Mouse (Mus musculus) hindbrain, embryonic 15.5 days (tissue): ENCODE data around the gene Ncaph. TPM values are rescaled to one million over a fixed set of nuclear protein-coding genes. Genes with fewer than 3 reads are reported as not detected.
"Not testable (repeated sequence)": the region's sequence is repeated elsewhere in the genome, so short reads cannot be mapped to it uniquely, and the experiment has no call there.

Experiments used
- ATAC-seq: fragments of 200-750 bp; cut with Nextera tagmentation; 2 replicates; pipeline ENCODE4 v1.8.0; 2017; ENCODE audit warnings: low read depth, moderate number of reproducible peaks, moderate TSS enrichment; ENCODE audit not compliant: low FRiP score
- H3K27ac ChIP-seq: fragments of 300-500 bp; sonication (generic); replicated peaks from 2 replicates; pipeline ENCODE4 v1.5.1; 2015; ENCODE audit warnings: mild to moderate bottlenecking, inconsistent platforms
- H3K27me3 ChIP-seq: fragments of 300-500 bp; sonication (generic); 2 replicates; pipeline ENCODE4 v1.6.1; 2015; ENCODE audit warnings: control low read depth, inconsistent platforms
- H3K36me3 ChIP-seq: fragments of 300-500 bp; sonication (generic); 2 replicates; pipeline ENCODE4 v1.6.1; 2015; ENCODE audit warnings: control low read depth, inconsistent platforms
- H3K4me1 ChIP-seq: fragments of 300-500 bp; sonication (generic); replicated peaks from 2 replicates; pipeline ENCODE4 v1.6.1; 2015; ENCODE audit warnings: control low read depth, inconsistent platforms
- H3K4me2 ChIP-seq: fragments of 300-500 bp; sonication (generic); 2 replicates; pipeline ENCODE4 v1.6.1; 2015; ENCODE audit warnings: moderate library complexity, mild to moderate bottlenecking, inconsistent platforms
- H3K4me3 ChIP-seq: fragments of 300-500 bp; sonication (generic); 2 replicates; pipeline ENCODE4 v1.5.1; 2015; ENCODE audit warnings: mild to moderate bottlenecking, inconsistent platforms
- H3K9ac ChIP-seq: fragments of 300-500 bp; sonication (generic); 2 replicates; pipeline ENCODE4 v1.6.1; 2015; ENCODE audit warnings: inconsistent platforms
- H3K9me3 ChIP-seq: fragments of 300-500 bp; sonication (generic); 2 replicates; pipeline ENCODE4 v1.6.1; 2016; ENCODE audit warnings: control low read depth, inconsistent platforms
- WGBS: fragments of 180-500 bp; shearing (Covaris S2); methylation state at CpG from one replicate; pipeline ENCODE4 v1.1.7; 2015; 5-methylcytosine and 5-hydroxymethylcytosine counted together
- polyA plus RNA-seq: library from polyadenylated mRNA; unstranded; fragments of >200 nt; fragmentation: Nextera tagmentation; extraction: Ambion mirVana; gene quantifications from 2 replicates; pipeline ENCODE4 v1.2.1, GENCODE M21; 2015

Ncaph gene
- polyA plus RNA-seq, 1 experiment from 2014 or later, result 17.3 TPM

DNA sequence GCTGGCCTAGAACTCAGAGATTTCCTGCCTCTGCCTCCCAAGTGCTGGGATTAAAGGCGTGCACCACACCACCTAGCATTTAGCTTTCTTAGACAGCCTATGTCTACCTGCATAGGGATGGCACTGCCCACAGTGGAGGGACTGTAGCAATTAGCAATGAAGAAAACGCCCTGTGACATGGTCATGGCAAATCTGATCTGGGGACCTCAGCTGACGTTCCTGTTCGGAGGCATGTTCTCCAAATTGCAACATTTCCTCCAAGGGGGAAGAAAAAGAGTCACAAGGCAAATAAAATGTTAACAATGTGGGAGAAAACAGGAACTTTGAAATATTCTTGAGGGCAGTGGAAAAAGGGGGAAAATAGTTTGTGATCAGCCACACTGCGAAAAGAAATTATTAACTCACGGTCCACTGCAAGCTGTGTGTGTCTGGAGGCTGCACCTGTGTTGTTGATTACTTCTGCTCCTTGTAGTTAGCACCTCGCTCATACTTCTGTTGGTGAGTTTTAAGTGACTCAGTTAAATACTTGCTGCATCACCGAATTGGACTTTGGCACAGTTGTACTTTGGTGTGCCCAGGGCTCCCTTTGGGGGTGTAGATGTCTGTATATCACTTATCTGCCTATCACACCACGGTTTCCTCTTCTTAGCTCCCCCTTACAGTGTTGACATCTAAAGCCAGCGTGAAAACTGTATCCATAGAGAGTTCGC, 53.7 kb downstream of the Ncaph start:
- H3K4me2 ChIP-seq, result no peak overlapping the region
- H3K4me1 ChIP-seq, result no peaks in the 10 kb centered on the region
- H3K27me3 ChIP-seq, result no peaks in the 10 kb centered on the region
- H3K36me3 ChIP-seq, result peaks cover 5% of the 10 kb centered on the region; the same call in 1 of the 2 replicates
- 91% methylated on average over 11 of the region's 11 CpGs for WGBS
- H3K9me3 ChIP-seq, result no peaks in the 10 kb centered on the region
- no peak overlapping the region for H3K4me3 ChIP-seq
- no peak overlapping the region for H3K9ac ChIP-seq
- no peak for ATAC-seq
- H3K27ac ChIP-seq, result no peak overlapping the region

- H3K9me3 ChIP-seq, H3K4me1 ChIP-seq, ATAC-seq, H3K4me2 ChIP-seq, H3K9ac ChIP-seq, H3K36me3 ChIP-seq, H3K27me3 ChIP-seq, H3K27ac ChIP-seq, H3K4me3 ChIP-seq: not testable (repeated sequence)
- 81% methylated on average over 2 of the region's 2 CpGs for WGBS
Observed at GRCm38 (mm10) chr2:127079066-127079465, 54.7 kb downstream of the Ncaph start.

- Histone ChIP-seq H3K27ac (no peak overlapping the region), H3K9me3 (no peaks in the 10 kb centered on the region), H3K36me3 (peaks cover 5% of the 10 kb centered on the region; the same call in 1 of the 2 replicates), H3K4me1 (no peaks in the 10 kb centered on the region), H3K27me3 (no peaks in the 10 kb centered on the region), H3K4me3 (no peak overlapping the region), H3K9ac (no peak overlapping the region), H3K4me2 (no peak overlapping the region)
- ATAC-seq, result no peak
- 76% methylated on average over 9 of the region's 9 CpGs for WGBS
Observed at GRCm38 (mm10) chr2:127077611-127078010, 56.1 kb downstream of the Ncaph start.

DNA sequence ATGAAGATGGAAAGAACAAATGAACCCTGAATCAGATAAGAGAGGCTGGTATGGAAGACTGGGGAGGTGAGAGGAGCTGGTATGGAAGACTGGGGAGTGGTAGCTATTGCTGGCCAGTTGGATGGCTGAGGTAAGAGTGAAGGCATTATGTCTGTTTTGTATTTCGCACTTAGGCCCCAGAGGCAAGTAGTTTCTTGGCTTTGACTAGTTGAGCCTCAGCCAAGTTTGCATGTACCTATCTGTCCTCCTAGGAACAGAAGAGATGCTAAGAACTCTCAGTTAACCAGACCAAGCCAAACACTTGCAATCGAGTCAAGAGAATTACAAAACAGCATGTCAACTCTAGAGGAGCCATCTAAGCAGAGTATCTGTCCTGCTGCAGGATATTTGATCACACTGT, 59.6 kb downstream of the Ncaph start:
- Histone ChIP-seq H3K4me2 (no peak overlapping the region), H3K27me3 (no peaks in the 10 kb centered on the region), H3K9me3 (no peaks in the 10 kb centered on the region), H3K9ac (no peak overlapping the region), H3K4me1 (peaks cover 15% of the 10 kb centered on the region), H3K27ac (no peak overlapping the region), H3K4me3 (no peak overlapping the region), H3K36me3 (no peaks in the 10 kb centered on the region)
- ATAC-seq, result no peak
- WGBS, result 93% methylated on average over 2 of the region's 2 CpGs

DNA sequence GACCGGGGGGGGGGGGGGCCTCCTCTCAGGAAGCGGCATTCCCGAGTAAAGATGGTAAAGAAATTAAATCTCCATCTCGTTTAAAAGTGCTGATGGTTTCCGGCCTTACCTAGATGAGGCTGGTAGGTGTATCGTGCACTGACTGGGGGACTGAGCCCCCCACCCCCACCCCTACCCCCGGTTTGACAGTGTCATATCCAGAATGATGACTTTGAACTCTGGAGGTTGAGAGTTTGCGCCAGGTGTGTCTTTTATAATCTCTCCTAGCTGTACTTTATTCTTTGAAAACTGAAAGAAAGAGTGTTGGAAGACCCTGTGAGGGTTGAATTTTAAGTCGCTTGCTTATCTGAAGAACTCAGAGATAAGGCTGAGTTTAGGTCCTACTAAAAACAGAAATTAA, 62.9 kb downstream of the Ncaph start:
- Histone ChIP-seq H3K9me3 (no peaks in the 10 kb centered on the region), H3K9ac (peak overlapping the region; percentile 69), H3K27me3 (no peaks in the 10 kb centered on the region), H3K4me1 (peaks cover 15% of the 10 kb centered on the region), H3K4me2 (peak overlapping the region; percentile 60), H3K36me3 (peaks cover 13% of the 10 kb centered on the region), H3K4me3 (peak overlapping the region; percentile 77), H3K27ac (peak overlapping the region; percentile 64; the same call in 1 of the 2 replicates)
- WGBS, result 16% methylated on average over 9 of the region's 9 CpGs
- no peak for ATAC-seq

- WGBS, result under 1% methylated on average over 32 of the region's 32 CpGs
- no peaks in the 10 kb centered on the region for H3K27me3 ChIP-seq
- H3K27ac ChIP-seq, result peak within 1 kb of the TSS; percentile 64
- H3K9ac ChIP-seq, result peak within 1 kb of the TSS; percentile 69
- peak within 1 kb of the TSS; percentile 60 for H3K4me2 ChIP-seq
- peak within 1 kb of the TSS; percentile 77 for H3K4me3 ChIP-seq
- H3K9me3 ChIP-seq, result no peaks in the 10 kb centered on the region
- H3K36me3 ChIP-seq, result peaks cover 17% of the 10 kb centered on the region
- peak; percentile 99 for ATAC-seq
- peaks cover 15% of the 10 kb centered on the region for H3K4me1 ChIP-seq
Observed at GRCm38 (mm10) chr2:127070435-127070841, 63.3 kb downstream of the Ncaph start, which contains the start of gene Blvra. Gene Blvra, plus strand, starts transcription at chr2:127070665.

DNA sequence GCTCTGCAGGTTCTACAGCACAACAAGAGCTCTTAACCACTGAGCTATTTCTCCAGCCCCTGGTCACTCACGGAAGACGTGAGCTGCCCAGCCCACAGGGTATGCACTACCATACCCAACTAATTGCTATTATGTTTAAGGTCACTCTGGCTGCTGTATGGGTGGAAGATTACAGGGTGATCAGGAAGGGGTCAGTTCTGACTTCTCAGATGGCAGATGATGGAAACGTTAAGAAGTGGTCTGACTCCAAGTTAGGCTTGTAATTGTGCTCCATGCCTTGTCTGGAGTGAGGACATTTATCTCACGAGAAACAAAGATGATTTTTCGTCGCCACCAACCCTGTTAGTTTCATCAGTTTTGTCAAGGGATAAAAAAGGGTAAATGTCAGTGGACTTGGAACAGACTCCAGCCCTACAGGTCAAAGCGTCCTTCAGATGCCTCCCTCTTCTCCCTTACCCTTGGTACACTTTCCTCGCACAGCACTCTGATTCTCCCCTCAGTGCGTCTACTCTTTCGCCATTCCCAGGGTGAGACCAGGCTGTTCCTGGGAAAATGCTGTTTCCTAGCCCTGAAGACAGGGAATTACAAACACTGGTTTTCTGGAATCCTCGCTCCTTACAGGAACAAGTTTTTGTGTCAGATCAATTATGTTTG, 63.8 kb downstream of the Ncaph start:
- Histone ChIP-seq H3K27ac (peak overlapping the region; percentile 23; the same call in 1 of the 2 replicates), H3K4me3 (peak overlapping the region; percentile 77), H3K36me3 (peaks cover 17% of the 10 kb centered on the region), H3K9me3 (no peaks in the 10 kb centered on the region), H3K9ac (peak overlapping the region; percentile 12; the same call in 1 of the 2 replicates), H3K27me3 (no peaks in the 10 kb centered on the region), H3K4me1 (peaks cover 15% of the 10 kb centered on the region), H3K4me2 (peak overlapping the region; percentile 60)
- WGBS, result 20% methylated on average over 11 of the region's 11 CpGs
- ATAC-seq, result peak; percentile 10; the same call in 1 of the 2 replicates

DNA sequence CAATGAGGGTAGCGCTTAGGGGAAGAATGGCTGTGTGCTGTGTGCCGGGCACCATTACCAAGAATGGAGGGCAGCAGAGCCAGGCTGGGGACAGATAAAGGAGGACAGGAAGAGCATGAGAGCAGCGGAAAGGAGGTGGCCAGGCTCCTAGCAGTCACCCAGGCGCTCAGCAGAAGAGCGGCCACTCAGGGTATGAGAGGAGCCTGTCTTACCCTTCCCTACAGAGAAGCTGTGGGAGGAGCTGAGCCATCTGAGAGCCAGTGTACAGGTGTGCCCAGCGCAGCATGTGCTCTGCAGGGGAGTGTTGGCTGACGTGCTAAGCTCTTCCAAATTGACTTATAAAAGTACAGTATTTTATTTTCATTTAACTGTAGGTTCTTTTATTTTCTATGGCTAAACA, 64.9 kb downstream of the Ncaph start:
- no peak overlapping the region for H3K4me2 ChIP-seq
- H3K36me3 ChIP-seq, result peaks cover 21% of the 10 kb centered on the region
- H3K9me3 ChIP-seq, result no peaks in the 10 kb centered on the region
- WGBS, result 81% methylated on average over 7 of the region's 7 CpGs
- H3K27me3 ChIP-seq, result no peaks in the 10 kb centered on the region
- peaks cover 15% of the 10 kb centered on the region for H3K4me1 ChIP-seq
- no peak for ATAC-seq
- no peak overlapping the region for H3K27ac ChIP-seq
- H3K9ac ChIP-seq, result no peak overlapping the region
- H3K4me3 ChIP-seq, result no peak overlapping the region

- WGBS, result 93% methylated on average over 9 of the region's 9 CpGs
- H3K9ac ChIP-seq, result no peak overlapping the region
- no peaks in the 10 kb centered on the region for H3K27me3 ChIP-seq
- H3K4me3 ChIP-seq, result no peak overlapping the region
- no peaks in the 10 kb centered on the region for H3K4me1 ChIP-seq
- no peaks in the 10 kb centered on the region for H3K9me3 ChIP-seq
- H3K27ac ChIP-seq, result no peak overlapping the region
- no peak for ATAC-seq
- no peak overlapping the region for H3K4me2 ChIP-seq
- peaks cover 66% of the 10 kb centered on the region for H3K36me3 ChIP-seq
Observed at GRCm38 (mm10) chr2:127061471-127061870, 72.3 kb downstream of the Ncaph start.

Other genes starting within 250 kb of the Ncaph start
- gene Sppl2a, start 200.7 kb downstream of the Ncaph start, polyA plus RNA-seq, result 30.4 and 32.9 TPM in 2 replicates
- 11.2 and 12.3 TPM in 2 replicates for gene Ap4e1, start 125.2 kb downstream of the Ncaph start, polyA plus RNA-seq
- 29.3 and 33.0 TPM in 2 replicates for gene Blvra, start 63.3 kb downstream of the Ncaph start, polyA plus RNA-seq
- gene Itpripl1, start 9.5 kb upstream of the Ncaph start, polyA plus RNA-seq, result 11.0 and 11.2 TPM in 2 replicates
- gene 1810024B03Rik, start 74.3 kb upstream of the Ncaph start, polyA plus RNA-seq, result 0.87 and 1.0 TPM in 2 replicates
- gene Snrnp200, start 74.4 kb upstream of the Ncaph start, polyA plus RNA-seq, result 45.0 and 50.1 TPM in 2 replicates
- gene Ciao1, start 113.9 kb upstream of the Ncaph start, polyA plus RNA-seq, result 56.6 and 59.6 TPM in 2 replicates
- gene Tmem127, start 114.0 kb upstream of the Ncaph start, polyA plus RNA-seq, result 55.2 and 58.7 TPM in 2 replicates
- gene Stard7, start 136.3 kb upstream of the Ncaph start, polyA plus RNA-seq, result 88.4 and 92.5 TPM in 2 replicates
- gene Dusp2, start 202.2 kb upstream of the Ncaph start, polyA plus RNA-seq, result 13.0 and 14.2 TPM in 2 replicates
- not detected in 2 replicates for gene Astl, start 204.7 kb upstream of the Ncaph start, polyA plus RNA-seq
- 0.47 TPM in 2 replicates for gene Adra2b, start 229.3 kb upstream of the Ncaph start, polyA plus RNA-seq